Mouse (Mus musculus): Measurements from ENCODE around the gene Peak1.
A peak's percentile ranks its signal among the peaks of the same experiment; 100 is the strongest.
"Not testable (repeated sequence)": the region's sequence is repeated elsewhere in the genome, so short reads cannot be mapped to it uniquely, and the experiment has no call there.

The Peak1 gene

GRCm38 (mm10) chr9:56244336-56244735 is 173.5 kb downstream of the Peak1 start:
- DNase-seq = no peak

- no peak for DNase-seq
Observed at GRCm38 (mm10) chr9:56243885-56244284, 174.0 kb downstream of the Peak1 start.

- no peak for DNase-seq
Observed at GRCm38 (mm10) chr9:56242686-56243085, 175.2 kb downstream of the Peak1 start.

- no peak for DNase-seq
Observed at GRCm38 (mm10) chr9:56241076-56241475, 176.8 kb downstream of the Peak1 start.

- DNase-seq = no peak
Observed at GRCm38 (mm10) chr9:56235871-56236298, 182.0 kb downstream of the Peak1 start.

GRCm38 (mm10) chr9:56235281-56235680 is 182.6 kb downstream of the Peak1 start:
- no peak for DNase-seq

GRCm38 (mm10) chr9:56234561-56234960 is 183.3 kb downstream of the Peak1 start:
- no peak for DNase-seq

GRCm38 (mm10) chr9:56233316-56233715 is 184.6 kb downstream of the Peak1 start:
- no peak for DNase-seq

GRCm38 (mm10) chr9:56230906-56231305 is 187.0 kb downstream of the Peak1 start:
- no peak for DNase-seq

GRCm38 (mm10) chr9:56227626-56228025 is 190.2 kb downstream of the Peak1 start:
- DNase-seq = no peak

GRCm38 (mm10) chr9:56223429-56224051 is 194.3 kb downstream of the Peak1 start:
- DNase-seq = not testable (repeated sequence)

- no peak for DNase-seq
Observed at GRCm38 (mm10) chr9:56218860-56219259, 199.0 kb downstream of the Peak1 start.

- no peak for DNase-seq
Observed at GRCm38 (mm10) chr9:56218043-56218442, 199.8 kb downstream of the Peak1 start.

GRCm38 (mm10) chr9:56217386-56217785 is 200.5 kb downstream of the Peak1 start:
- DNase-seq = no peak

GRCm38 (mm10) chr9:56213451-56214291 is 204.2 kb downstream of the Peak1 start:
- peak; percentile 15 for DNase-seq

- DNase-seq = no peak
Observed at GRCm38 (mm10) chr9:56208817-56209216, 209.1 kb downstream of the Peak1 start.

- no peak for DNase-seq
Observed at GRCm38 (mm10) chr9:56207516-56207915, 210.4 kb downstream of the Peak1 start.

GRCm38 (mm10) chr9:56207083-56207482 is 210.8 kb downstream of the Peak1 start:
- DNase-seq = no peak

GRCm38 (mm10) chr9:56205336-56205735 is 212.5 kb downstream of the Peak1 start:
- DNase-seq = no peak

GRCm38 (mm10) chr9:56204316-56204715 is 213.6 kb downstream of the Peak1 start:
- DNase-seq = no peak

- DNase-seq = peak; percentile 80
Observed at GRCm38 (mm10) chr9:56200645-56201314, 217.1 kb downstream of the Peak1 start.

GRCm38 (mm10) chr9:56200200-56200599 is 217.7 kb downstream of the Peak1 start:
- DNase-seq = no peak

GRCm38 (mm10) chr9:56196921-56197320 is 220.9 kb downstream of the Peak1 start:
- DNase-seq = no peak

GRCm38 (mm10) chr9:56195193-56195592 is 222.7 kb downstream of the Peak1 start:
- no peak for DNase-seq
